Mouse (Mus musculus) kidney, postnatal 0 days (tissue): ENCODE data around the gene Suox. TPM values are rescaled to one million over a fixed set of nuclear protein-coding genes. Genes with fewer than 3 reads are reported as not detected.
"Not testable (repeated sequence)": the region's sequence is repeated elsewhere in the genome, so short reads cannot be mapped to it uniquely, and the experiment has no call there.

Source experiments
- ATAC-seq: fragments of 200-750 bp; cut with Nextera tagmentation; replicated peaks from 2 replicates; pipeline ENCODE4 v1.8.0; 2017; ENCODE audit warnings: low read depth, moderate number of reproducible peaks, moderate TSS enrichment, moderate library complexity; ENCODE audit not compliant: low FRiP score
- DNase-seq: peaks from one replicate; pipeline ENCODE4 v3.0.0-alpha.2; 2016; ENCODE audit warnings: low spot score
- H3K27ac ChIP-seq: fragments of 300-500 bp; sonication (generic); 2 replicates; pipeline ENCODE4 v1.5.1; 2014; ENCODE audit warnings: mild to moderate bottlenecking
- H3K27me3 ChIP-seq: fragments of 300-500 bp; sonication (generic); 2 replicates; pipeline ENCODE4 v1.6.1; 2014; ENCODE audit warnings: low read length, mixed read lengths; ENCODE audit not compliant: insufficient read depth
- H3K36me3 ChIP-seq: fragments of 300-500 bp; sonication (generic); 2 replicates; pipeline ENCODE4 v1.6.1; 2014; ENCODE audit warnings: low read length, mixed read lengths; ENCODE audit not compliant: insufficient read depth
- H3K4me1 ChIP-seq: fragments of 300-500 bp; sonication (generic); replicated peaks from 2 replicates; pipeline ENCODE4 v1.6.1; 2014; ENCODE audit warnings: antibody characterized with exemption, low read length, mixed read lengths; ENCODE audit not compliant: insufficient read depth
- H3K4me2 ChIP-seq: fragments of 300-500 bp; sonication (generic); 2 replicates; pipeline ENCODE4 v1.6.1; 2014; ENCODE audit warnings: mild to moderate bottlenecking, low read length, moderate library complexity, mixed read lengths
- H3K4me3 ChIP-seq: fragments of 300-500 bp; sonication (generic); replicated peaks from 2 replicates; pipeline ENCODE4 v1.5.1; 2014; ENCODE audit warnings: low read depth, low read length
- H3K9ac ChIP-seq: fragments of 300-500 bp; sonication (generic); 2 replicates; pipeline ENCODE4 v1.6.1; 2014; ENCODE audit warnings: low read depth, low read length
- H3K9me3 ChIP-seq: fragments of 300-500 bp; sonication (generic); replicated peaks from 2 replicates; pipeline ENCODE4 v1.6.1; 2016; ENCODE audit warnings: low read length, inconsistent platforms, mixed read lengths
- CTCF ChIP-seq: IDR thresholded peaks from 2 replicates; pipeline ENCODE4 v1.5.1; 2016; ENCODE audit warnings: antibody characterized with exemption, low read depth, mild to moderate bottlenecking, moderate library complexity
- WGBS: fragments of 180-500 bp; shearing (Covaris S2); extraction: QIAGEN DNeasy Blood & Tissue Kit; methylation state at CpG from one replicate; pipeline ENCODE4 v1.1.7; 2014; 5-methylcytosine and 5-hydroxymethylcytosine counted together
- polyA plus RNA-seq: library from polyadenylated mRNA; unstranded; fragments of >200 nt; fragmentation: Nextera tagmentation; extraction: Ambion mirVana; gene quantifications from 2 replicates; pipeline ENCODE4 v1.2.1, GENCODE M21; 2015

The Suox gene
- polyA plus RNA-seq: 14.2 and 15.1 TPM in 2 replicates

GRCm38 (mm10) chr10:128673763-128674468, at the start of gene Suox:
Suox (minus strand) TSS chr10:128674073.
- no peaks in the 10 kb centered on the region for H3K9me3 ChIP-seq
- H3K27me3 ChIP-seq: no peaks in the 10 kb centered on the region
- DNase-seq (peak; percentile 93), ATAC-seq (peak; percentile 92)
- peak within 1 kb of the TSS; percentile 94 for H3K4me2 ChIP-seq
- H3K4me1 ChIP-seq: no peaks in the 10 kb centered on the region
- H3K27ac ChIP-seq: peak within 1 kb of the TSS; percentile 58
- no peak for TF ChIP-seq CTCF
- peak within 1 kb of the TSS; percentile 61 for H3K9ac ChIP-seq
- H3K36me3 ChIP-seq: no peaks in the 10 kb centered on the region
- WGBS: under 1% methylated on average over 58 of the region's 60 CpGs
- peak within 1 kb of the TSS; percentile 74 for H3K4me3 ChIP-seq

- WGBS: 87% methylated on average over 19 of the region's 19 CpGs
- Histone ChIP-seq H3K36me3 (no peaks in the 10 kb centered on the region), H3K9ac (no peak overlapping the region), H3K4me1 (no peaks in the 10 kb centered on the region), H3K4me3 (no peak overlapping the region), H3K27me3 (no peaks in the 10 kb centered on the region), H3K27ac (no peak overlapping the region), H3K4me2 (no peak overlapping the region), H3K9me3 (no peaks in the 10 kb centered on the region)
- no peak for TF ChIP-seq CTCF
- ATAC-seq: no peak; the same call in 1 of the 2 replicates
- DNase-seq: no peak
Observed at GRCm38 (mm10) chr10:128715559-128716537, 42.0 kb upstream of the Suox start.

GRCm38 (mm10) chr10:128711318-128711717, 37.4 kb upstream of the Suox start:
- H3K9ac ChIP-seq, H3K4me2 ChIP-seq, H3K4me3 ChIP-seq, H3K27me3 ChIP-seq, H3K36me3 ChIP-seq, ATAC-seq, H3K9me3 ChIP-seq, DNase-seq, H3K27ac ChIP-seq, H3K4me1 ChIP-seq: not testable (repeated sequence)
- 93% methylated on average over 7 of the region's 7 CpGs for WGBS

- Histone ChIP-seq H3K27me3 (no peaks in the 10 kb centered on the region), H3K27ac (peak overlapping the region; percentile 94), H3K4me2 (peak overlapping the region; percentile 75), H3K4me3 (peak overlapping the region; percentile 71), H3K9ac (peak overlapping the region; percentile 57), H3K4me1 (peaks cover 10% of the 10 kb centered on the region; the same call in 1 of the 2 replicates), H3K36me3 (peaks cover 13% of the 10 kb centered on the region; the same call in 1 of the 2 replicates), H3K9me3 (no peaks in the 10 kb centered on the region)
- ATAC-seq (no peak), DNase-seq (no peak)
- no peak for TF ChIP-seq CTCF
- WGBS: 5% methylated on average over 11 of the region's 11 CpGs
Observed at GRCm38 (mm10) chr10:128705317-128705693, 31.4 kb upstream of the Suox start.

- H3K4me2 ChIP-seq: peak within 1 kb of the TSS; percentile 75
- H3K27me3 ChIP-seq: no peaks in the 10 kb centered on the region
- no peaks in the 10 kb centered on the region for H3K9me3 ChIP-seq
- DNase-seq (peak; percentile 95), ATAC-seq (peak; percentile 94)
- H3K4me1 ChIP-seq: peaks cover 10% of the 10 kb centered on the region; the same call in 1 of the 2 replicates
- under 1% methylated on average over 62 of the region's 62 CpGs for WGBS
- H3K4me3 ChIP-seq: peak within 1 kb of the TSS; percentile 71
- peaks cover 19% of the 10 kb centered on the region; the same call in 1 of the 2 replicates for H3K36me3 ChIP-seq
- peak within 1 kb of the TSS; percentile 79 for H3K9ac ChIP-seq
- H3K27ac ChIP-seq: peak within 1 kb of the TSS; percentile 94
- no peak for TF ChIP-seq CTCF
Observed at GRCm38 (mm10) chr10:128704491-128705316, 30.8 kb upstream of the Suox start, which contains the start of gene Cdk2. Cdk2 (minus strand) TSS chr10:128705031.
